Mouse (Mus musculus): ENCODE data around the gene Rapgef6.

Gene Rapgef6

GRCm38 (mm10) chr11:54736903-54737302 is 214.3 kb downstream of the Rapgef6 start:
- no peak for DNase-seq

GRCm38 (mm10) chr11:54739012-54739750 is 216.5 kb downstream of the Rapgef6 start:
- DNase-seq = no peak

GRCm38 (mm10) chr11:54741330-54741729 is 218.7 kb downstream of the Rapgef6 start:
- DNase-seq = no peak

- no peak for DNase-seq
Observed at GRCm38 (mm10) chr11:54744231-54744630, 221.6 kb downstream of the Rapgef6 start.
